Mouse (Mus musculus) hindbrain, embryonic 13.5 days (tissue): ENCODE data around the gene Lck. TPM values are rescaled to one million over a fixed set of nuclear protein-coding genes. Genes with fewer than 3 reads are reported as not detected.

Experiments
- ATAC-seq: fragments of 200-750 bp; cut with Nextera tagmentation; 2 replicates; pipeline ENCODE4 v1.8.0; 2017; ENCODE audit warnings: moderate TSS enrichment; ENCODE audit not compliant: low FRiP score
- H3K27ac ChIP-seq: fragments of 300-500 bp; sonication (generic); 2 replicates; pipeline ENCODE4 v1.5.1; 2015; ENCODE audit warnings: inconsistent platforms, mild to moderate bottlenecking, moderate library complexity
- H3K27me3 ChIP-seq: fragments of 300-500 bp; sonication (generic); 2 replicates; pipeline ENCODE4 v1.6.1; 2015; ENCODE audit warnings: mild to moderate bottlenecking, inconsistent platforms
- H3K36me3 ChIP-seq: fragments of 300-500 bp; sonication (generic); 2 replicates; pipeline ENCODE4 v1.6.1; 2015; ENCODE audit warnings: mild to moderate bottlenecking, inconsistent platforms
- H3K4me1 ChIP-seq: fragments of 300-500 bp; sonication (generic); replicated peaks from 2 replicates; pipeline ENCODE4 v1.6.1; 2015; ENCODE audit warnings: inconsistent platforms
- H3K4me2 ChIP-seq: fragments of 300-500 bp; sonication (generic); 2 replicates; pipeline ENCODE4 v1.6.1; 2015; ENCODE audit warnings: inconsistent platforms, mild to moderate bottlenecking, moderate library complexity
- H3K4me3 ChIP-seq: fragments of 300-500 bp; sonication (generic); 2 replicates; pipeline ENCODE4 v1.5.1; 2015; ENCODE audit warnings: mild to moderate bottlenecking, inconsistent platforms
- H3K9ac ChIP-seq: fragments of 300-500 bp; sonication (generic); 2 replicates; pipeline ENCODE4 v1.6.1; 2015; ENCODE audit warnings: mild to moderate bottlenecking, inconsistent platforms
- H3K9me3 ChIP-seq: fragments of 300-500 bp; sonication (generic); 2 replicates; pipeline ENCODE4 v1.6.1; 2016; ENCODE audit warnings: inconsistent platforms
- WGBS: fragments of 180-500 bp; shearing (Covaris S2); methylation state at CpG from one replicate; pipeline ENCODE4 v1.1.7; 2015; 5-methylcytosine and 5-hydroxymethylcytosine counted together
- microRNA-seq: library from miRNA; unstranded; fragments of <30 nt; microRNA quantifications from one replicate; pipeline ENCODE4, GENCODE M21; 2016
- polyA plus RNA-seq: library from polyadenylated mRNA; unstranded; fragments of >200 nt; fragmentation: Nextera tagmentation; extraction: Ambion mirVana; gene quantifications from 2 replicates; pipeline ENCODE4 v1.2.1, GENCODE M21; 2015

Gene Lck
- polyA plus RNA-seq, 1 experiment from 2014 or later: 7.6 TPM

- ATAC-seq: no peak
- Histone ChIP-seq H3K36me3 (no peaks in the 10 kb centered on the region), H3K4me1 (peaks cover 31% of the 10 kb centered on the region), H3K4me2 (peak overlapping the region; percentile 83), H3K27me3 (0 out of 2 replicates have a peak, but pooled peaks cover 4% of the 10 kb centered on the region), H3K9ac (0 out of 2 replicates have a peak overlapping the region, but pooled peaks have one; percentile 72), H3K9me3 (no peaks in the 10 kb centered on the region), H3K27ac (peak overlapping the region; percentile 81), H3K4me3 (peak overlapping the region; percentile 55; the same call in 1 of the 2 replicates)
- 82% methylated on average over 8 of the region's 8 CpGs for WGBS
Measured at GRCm38 (mm10) chr4:129500017-129500416, 73.4 kb downstream of the Lck start.

GRCm38 (mm10) chr4:129498941-129499340 lies 74.5 kb downstream of the Lck start:
- no peak overlapping the region for H3K4me3 ChIP-seq

More at GRCm38 (mm10) chr4:129498941-129499340, 74.5 kb downstream of the Lck start:
- H3K4me2 ChIP-seq: no peak overlapping the region
- H3K27ac ChIP-seq: no peak overlapping the region
- no peaks in the 10 kb centered on the region for H3K36me3 ChIP-seq
- WGBS: 74% methylated on average over 3 of the region's 3 CpGs
- ATAC-seq: no peak
- 0 out of 2 replicates have a peak, but pooled peaks cover 4% of the 10 kb centered on the region for H3K27me3 ChIP-seq
- no peaks in the 10 kb centered on the region for H3K9me3 ChIP-seq
- H3K4me1 ChIP-seq: peaks cover 31% of the 10 kb centered on the region
- no peak overlapping the region for H3K9ac ChIP-seq

Small RNA genes lying within 50 kb of the gene (microRNA-seq; reads per million reads assigned to microRNA genes)
- not detected for gene Mir8119

Other genes starting within 250 kb of the Lck start
- 366 and 373 TPM in 2 replicates for gene Rbbp4, start 238.3 kb downstream of the Lck start, polyA plus RNA-seq
- 26.8 and 28.8 TPM in 2 replicates for gene Zbtb8os, start 237.9 kb downstream of the Lck start, polyA plus RNA-seq
- 18.9 and 20.7 TPM in 2 replicates for gene Zbtb8a, start 195.5 kb downstream of the Lck start, polyA plus RNA-seq
- 13.6 and 13.9 TPM in 2 replicates for gene Zbtb8b, start 132.8 kb downstream of the Lck start, polyA plus RNA-seq
- 34.9 and 36.2 TPM in 2 replicates for gene Bsdc1, start 112.1 kb downstream of the Lck start, polyA plus RNA-seq
- 0.13 TPM in 1 of 2 replicates, not detected in the other for gene Tssk3, start 82.6 kb downstream of the Lck start, polyA plus RNA-seq
- 0.36 TPM in 1 of 2 replicates, not detected in the other for gene Fam229a, start 82.5 kb downstream of the Lck start, polyA plus RNA-seq
- gene Marcksl1, start 60.1 kb downstream of the Lck start, polyA plus RNA-seq: 1,788 and 1,829 TPM in 2 replicates
- gene Hdac1, start 30.9 kb downstream of the Lck start, polyA plus RNA-seq: 111 and 113 TPM in 2 replicates
- 0.80 and 0.87 TPM in 2 replicates for gene Fam167b, start 4.9 kb upstream of the Lck start, polyA plus RNA-seq
- gene Eif3i, start 27.0 kb upstream of the Lck start, polyA plus RNA-seq: 208 and 212 TPM in 2 replicates
- gene Tmem234, start 27.0 kb upstream of the Lck start, polyA plus RNA-seq: 195 and 196 TPM in 2 replicates
- gene Dcdc2b, start 40.6 kb upstream of the Lck start, polyA plus RNA-seq: 4.0 and 4.3 TPM in 2 replicates
- 30.0 and 37.8 TPM in 2 replicates for gene Iqcc, start 45.5 kb upstream of the Lck start, polyA plus RNA-seq
- gene Ccdc28b, start 50.3 kb upstream of the Lck start, polyA plus RNA-seq: 130 and 135 TPM in 2 replicates
- 56.8 and 58.1 TPM in 2 replicates for gene Txlna, start 67.4 kb upstream of the Lck start, polyA plus RNA-seq
- gene Kpna6, start 99.1 kb upstream of the Lck start, polyA plus RNA-seq: 15.7 and 17.6 TPM in 2 replicates
- gene Tmem39b, start 123.2 kb upstream of the Lck start, polyA plus RNA-seq: 16.8 and 18.4 TPM in 2 replicates
- 157 TPM in 2 replicates for gene Khdrbs1, start 168.7 kb upstream of the Lck start, polyA plus RNA-seq
- gene Ptp4a2, start 237.6 kb upstream of the Lck start, polyA plus RNA-seq: 292 and 306 TPM in 2 replicates